Mouse (Mus musculus) kidney, adult 8-10 months (tissue): ENCODE results near the gene Rap1gap2.

Source experiments
- DNase-seq, 2 experiments: peaks; one replicate each; pipeline ENCODE4 v3.0.0; 2022

Rap1gap2 gene

DNA sequence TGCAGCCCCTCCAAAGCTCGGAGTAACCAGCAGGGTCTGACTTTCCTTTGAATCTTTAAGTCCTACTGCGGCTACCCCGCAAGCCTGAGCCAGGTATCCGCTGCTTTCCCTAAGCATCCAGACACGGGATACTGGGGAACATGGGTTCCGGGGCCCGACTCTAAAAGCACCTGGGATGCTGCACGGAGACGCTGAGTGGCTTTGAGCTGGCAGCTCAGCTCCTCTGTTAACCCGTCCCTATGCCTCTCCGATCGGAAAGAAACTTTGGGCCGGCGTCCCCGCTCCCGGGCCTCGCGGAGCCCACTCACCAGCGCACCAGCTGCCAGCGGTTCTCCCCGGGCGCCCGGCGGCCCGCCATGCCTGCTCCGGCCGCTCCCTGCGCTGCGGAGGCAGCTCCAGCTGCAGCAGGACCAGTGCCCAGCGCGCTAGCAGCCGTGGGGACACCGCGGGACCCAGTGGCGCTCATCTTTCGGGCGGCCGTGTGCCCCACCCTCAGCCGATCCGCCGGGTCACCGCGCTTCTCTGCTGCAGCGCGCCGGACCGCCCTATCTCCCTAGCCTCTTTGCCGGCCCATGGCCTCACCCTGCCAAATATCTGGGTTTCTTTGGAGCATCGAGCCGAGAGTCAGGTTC is at the start of gene Rap1gap2:
Rap1gap2 (minus strand) TSS at position 371 of the 632 bp plus-strand sequence.
- DNase-seq = no peak

DNA sequence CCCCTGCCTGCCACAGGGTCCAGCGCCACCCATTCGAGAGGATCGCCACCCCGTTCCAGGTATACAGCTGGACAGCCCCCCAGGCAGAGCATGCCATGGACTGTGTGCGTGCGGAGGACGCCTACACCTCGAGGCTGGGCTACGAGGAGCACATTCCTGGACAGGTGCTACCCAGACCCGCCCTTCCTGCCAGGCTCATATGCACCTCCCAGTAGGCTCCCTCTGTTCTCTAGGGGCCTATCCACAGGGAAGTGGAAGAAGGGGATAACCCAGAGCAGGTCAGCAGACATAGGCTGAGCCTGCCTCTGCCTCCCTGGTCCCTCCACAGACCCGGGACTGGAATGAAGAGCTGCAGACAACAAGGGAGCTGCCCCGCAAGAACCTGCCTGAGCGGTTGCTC is 49.6 kb upstream of the Rap1gap2 start:
- DNase-seq = no peak

DNA sequence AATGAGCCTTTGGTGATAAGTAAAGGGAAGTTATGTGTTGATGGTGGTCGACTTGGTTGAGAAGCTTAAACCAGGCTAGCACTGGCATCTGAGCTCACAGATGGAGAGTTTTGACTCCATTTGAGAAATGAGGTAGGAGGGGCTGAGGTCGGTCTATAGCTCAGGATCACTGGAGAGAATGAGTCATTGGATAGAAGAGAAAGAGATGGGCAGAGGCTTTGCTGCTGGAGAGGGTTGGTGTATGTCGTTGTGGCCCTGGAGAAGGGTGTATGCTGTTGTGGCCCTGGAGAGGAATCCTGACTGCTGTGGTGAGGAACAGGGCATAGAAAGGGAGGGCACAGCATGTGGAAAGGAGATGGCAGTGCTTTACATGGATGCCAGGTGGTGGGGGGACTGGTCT is 45.2 kb upstream of the Rap1gap2 start:
- DNase-seq = no peak

DNA sequence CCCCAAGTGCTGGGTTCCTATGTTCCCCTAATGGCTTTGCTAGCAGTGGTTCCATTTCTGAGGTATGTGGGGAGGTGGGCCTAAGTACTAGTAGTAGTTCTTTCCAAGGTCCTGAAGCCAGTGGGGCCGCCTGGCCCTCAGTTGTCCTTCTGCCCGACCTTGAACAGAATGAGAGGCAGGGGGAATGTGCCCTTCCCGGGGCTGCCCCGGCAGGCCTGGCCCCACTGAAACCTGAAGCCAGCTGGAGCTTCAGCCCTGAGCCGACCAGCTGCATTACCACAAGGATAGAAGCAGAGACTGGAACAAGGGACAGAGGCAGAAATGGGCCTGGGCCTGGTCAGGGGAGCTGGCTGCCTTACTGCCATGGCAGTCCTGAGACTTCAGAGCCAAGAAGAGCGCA is 42.7 kb upstream of the Rap1gap2 start:
- DNase-seq = peak in 1 of 2 experiments; percentile 35

DNA sequence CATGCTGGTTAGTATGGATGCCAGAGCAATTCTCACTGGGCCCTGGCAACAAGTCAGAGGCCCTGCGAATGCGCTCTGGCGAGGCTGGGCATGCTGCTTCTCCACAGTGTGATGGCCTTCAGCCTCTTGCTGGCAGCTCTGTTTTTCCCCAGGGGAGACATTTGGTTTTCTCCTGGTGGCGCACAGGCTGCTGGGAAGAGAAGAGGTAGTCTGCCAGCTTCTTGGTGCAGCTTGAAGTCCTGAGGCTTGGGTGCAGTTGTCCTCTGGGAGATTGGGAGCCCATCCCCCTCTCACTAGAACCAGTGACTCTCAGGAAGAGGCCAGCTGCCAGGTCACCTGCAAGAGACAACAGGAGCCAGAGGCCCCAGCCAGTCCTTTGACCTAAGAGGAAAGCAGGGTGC is 42.1 kb upstream of the Rap1gap2 start:
- DNase-seq = peak; percentile 72 to 78

DNA sequence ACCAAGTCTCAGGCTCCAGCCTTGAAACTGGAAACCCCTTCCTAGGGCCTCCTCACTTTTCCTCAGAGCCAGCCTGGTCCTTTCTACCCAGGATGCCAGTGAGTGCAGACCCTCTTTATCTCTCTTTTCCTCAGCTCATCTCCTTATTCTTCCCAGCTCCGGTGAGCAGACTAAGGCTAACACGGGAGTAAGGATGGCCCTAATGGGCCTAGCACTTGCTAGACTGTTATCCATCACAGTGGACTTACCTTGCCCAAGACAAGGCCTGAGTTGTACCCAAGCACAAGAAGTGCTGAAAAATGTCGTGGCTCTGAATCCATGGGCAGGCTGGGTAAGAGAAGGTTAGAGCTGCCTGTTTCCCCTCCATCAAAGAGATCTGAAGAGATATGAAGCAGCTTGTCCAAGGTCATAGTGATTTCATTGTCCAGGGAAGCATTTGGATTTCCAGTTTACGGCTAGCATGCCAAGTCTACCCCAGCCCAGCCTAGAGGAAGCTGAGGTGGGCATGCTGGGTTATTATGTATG is 39.9 kb upstream of the Rap1gap2 start:
- no peak for DNase-seq

DNA sequence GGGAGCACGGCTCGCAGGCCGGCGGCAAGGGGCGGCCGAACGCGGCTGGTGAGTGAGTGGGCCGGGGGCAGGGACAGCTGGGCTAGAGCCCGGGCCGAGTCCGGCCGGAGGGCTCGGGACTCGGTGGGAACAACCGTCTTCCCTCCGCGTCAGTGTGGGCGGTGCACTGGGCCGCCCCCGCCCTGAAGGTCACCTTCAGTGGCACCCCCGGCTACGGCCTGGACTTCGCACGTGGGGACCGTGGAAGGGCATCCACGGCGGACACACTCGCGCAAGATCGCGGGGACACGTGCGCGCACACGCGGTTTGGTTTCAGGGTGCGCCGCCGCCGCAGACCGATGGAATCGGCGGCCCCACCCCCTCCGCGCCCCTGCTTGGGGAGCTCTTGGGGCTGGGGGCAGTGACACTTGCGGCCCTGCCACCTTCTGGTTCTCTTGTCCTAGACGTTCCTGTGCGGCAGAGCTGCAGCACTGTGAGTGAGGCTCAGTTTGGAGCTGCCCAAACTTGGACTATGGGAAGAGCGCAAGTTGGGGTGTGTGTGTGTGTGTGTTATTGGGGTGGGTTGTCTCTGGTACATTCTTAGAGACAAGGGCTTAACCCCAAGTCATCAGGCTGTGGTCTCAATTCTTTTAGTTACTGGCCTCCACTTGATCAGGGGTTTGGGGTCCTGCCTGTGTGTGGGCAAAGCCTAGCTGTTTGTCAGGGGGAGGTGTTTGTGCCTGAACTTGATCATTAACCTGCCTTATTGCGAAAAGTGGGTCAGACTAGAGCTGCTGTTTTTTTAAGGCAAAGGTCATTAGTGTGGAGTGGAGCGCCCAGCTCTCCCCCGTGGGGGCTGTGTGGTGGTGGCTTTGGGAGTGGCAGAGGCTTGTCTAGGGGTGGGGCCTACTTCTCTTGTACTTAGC is 39.2 kb upstream of the Rap1gap2 start:
- peak; percentile 86 to 92 for DNase-seq

DNA sequence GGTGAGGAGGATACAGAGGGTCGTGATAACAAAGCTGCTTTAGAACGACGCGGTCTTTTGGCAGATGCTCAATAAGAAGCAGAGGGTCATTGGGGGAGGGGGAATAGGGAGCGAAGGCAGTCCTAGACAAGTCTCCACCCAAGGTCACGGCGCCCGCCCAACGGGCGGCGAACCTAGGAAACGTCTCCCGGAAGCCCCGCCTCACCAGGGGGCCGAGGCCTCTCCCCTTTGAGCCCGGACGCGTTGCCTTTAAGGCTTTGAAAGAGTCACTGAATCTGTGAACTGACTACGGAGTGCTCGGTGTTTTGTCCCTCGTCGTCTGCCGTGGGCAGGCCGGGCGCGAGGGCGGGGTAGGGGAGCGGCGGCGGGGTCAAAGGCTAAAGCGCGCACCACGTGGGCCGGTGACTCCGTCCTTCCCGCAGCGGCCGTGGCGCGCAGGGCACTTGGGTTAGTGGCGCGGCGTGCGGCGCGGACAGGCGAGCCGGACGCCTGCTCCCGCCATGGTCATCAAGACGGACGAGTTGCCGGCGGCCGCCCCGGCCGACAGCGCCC is 38.5 kb upstream of the Rap1gap2 start, which contains the start of gene Cluh:
Cluh (plus strand) TSS at position 401 of the 552 bp plus-strand sequence.
- peak; percentile 99 for DNase-seq

DNA sequence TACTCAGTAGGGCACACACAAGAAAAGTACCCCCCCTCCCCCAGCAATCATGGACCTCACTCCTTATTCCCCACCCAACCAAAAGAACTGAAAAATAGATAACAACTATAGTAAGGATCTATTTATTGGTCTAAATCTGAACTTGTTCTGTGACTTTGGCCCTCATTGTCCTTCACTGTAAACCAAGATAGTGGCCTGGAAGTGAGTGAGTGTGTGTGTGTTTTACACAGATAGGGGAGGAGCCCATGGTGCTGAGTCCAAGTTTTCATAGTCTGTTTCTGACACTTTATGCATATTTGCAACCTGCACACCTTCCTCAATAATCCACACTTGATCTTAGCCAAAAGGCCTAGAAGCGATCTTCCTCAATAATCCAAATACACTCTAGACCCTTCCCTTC is 38.0 kb upstream of the Rap1gap2 start:
- DNase-seq = no peak

DNA sequence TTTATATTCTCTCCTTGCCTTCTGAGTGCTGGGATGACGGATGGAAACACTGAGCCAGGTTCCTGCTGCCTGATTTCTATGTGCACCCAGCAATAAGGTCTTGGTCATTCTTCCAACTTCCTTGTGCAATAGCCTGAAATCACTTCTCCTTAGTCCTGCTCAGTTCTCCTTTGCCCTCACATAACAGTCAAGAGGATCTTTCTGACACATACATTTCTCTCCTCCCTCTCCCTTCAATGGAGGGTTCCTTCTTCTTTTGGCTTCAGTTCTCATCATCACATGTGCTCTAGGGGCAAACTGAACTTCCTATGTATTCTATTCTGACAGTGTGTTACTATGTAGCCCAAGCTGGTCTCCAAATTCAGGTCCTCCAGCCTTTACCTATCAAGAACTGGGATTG is 37.3 kb upstream of the Rap1gap2 start:
- DNase-seq = no peak

DNA sequence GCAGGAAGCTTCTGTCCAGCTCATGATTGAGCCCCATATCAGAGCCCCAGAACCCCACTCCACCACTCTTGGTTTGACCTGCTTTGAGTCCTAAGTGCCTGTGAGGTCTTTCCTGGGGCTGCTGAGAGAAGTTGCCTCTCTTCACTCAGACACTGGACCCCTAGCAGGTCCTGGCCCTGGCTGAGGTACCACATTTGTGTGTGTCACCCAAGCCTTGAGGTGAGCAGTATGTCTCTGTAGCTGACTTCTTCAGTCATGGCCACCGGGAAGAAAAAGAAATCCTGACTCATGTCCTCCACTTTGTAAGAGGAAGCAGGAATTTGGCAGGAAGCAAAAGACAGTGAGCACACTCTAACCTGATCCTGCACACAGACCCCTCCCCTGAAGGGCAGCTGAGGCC is 28.9 kb upstream of the Rap1gap2 start:
- DNase-seq = no peak

DNA sequence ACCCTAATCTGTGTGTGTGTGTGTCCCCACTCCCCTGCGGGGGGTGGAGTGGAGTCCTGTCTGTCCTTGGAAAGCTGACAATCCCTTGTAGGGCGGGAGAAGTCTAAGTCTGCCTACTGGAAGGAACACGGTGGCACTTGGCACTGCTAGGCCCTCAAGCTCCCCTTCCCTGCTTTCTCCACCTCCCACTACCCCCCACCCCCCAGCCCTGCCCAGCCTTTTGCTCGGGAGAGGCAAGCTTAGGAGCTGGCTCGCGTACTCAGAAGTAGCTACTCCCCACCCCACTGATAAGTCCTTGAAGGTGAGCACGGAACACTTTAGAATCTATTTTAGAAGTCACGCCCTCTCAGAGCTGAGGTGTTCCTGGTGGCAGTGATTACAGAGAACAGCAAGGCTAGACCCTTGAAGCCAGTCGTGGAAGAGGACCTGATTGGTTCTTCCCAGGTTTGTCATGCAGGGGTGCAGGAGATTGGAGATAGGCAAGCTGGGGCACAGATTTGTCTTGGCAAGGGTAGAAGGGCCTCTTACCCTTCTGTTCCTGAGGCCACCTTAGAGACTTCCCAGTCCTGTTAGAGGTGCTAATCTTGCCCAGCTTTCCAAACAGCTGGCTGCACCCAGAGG is 28.2 kb upstream of the Rap1gap2 start:
- no peak for DNase-seq

DNA sequence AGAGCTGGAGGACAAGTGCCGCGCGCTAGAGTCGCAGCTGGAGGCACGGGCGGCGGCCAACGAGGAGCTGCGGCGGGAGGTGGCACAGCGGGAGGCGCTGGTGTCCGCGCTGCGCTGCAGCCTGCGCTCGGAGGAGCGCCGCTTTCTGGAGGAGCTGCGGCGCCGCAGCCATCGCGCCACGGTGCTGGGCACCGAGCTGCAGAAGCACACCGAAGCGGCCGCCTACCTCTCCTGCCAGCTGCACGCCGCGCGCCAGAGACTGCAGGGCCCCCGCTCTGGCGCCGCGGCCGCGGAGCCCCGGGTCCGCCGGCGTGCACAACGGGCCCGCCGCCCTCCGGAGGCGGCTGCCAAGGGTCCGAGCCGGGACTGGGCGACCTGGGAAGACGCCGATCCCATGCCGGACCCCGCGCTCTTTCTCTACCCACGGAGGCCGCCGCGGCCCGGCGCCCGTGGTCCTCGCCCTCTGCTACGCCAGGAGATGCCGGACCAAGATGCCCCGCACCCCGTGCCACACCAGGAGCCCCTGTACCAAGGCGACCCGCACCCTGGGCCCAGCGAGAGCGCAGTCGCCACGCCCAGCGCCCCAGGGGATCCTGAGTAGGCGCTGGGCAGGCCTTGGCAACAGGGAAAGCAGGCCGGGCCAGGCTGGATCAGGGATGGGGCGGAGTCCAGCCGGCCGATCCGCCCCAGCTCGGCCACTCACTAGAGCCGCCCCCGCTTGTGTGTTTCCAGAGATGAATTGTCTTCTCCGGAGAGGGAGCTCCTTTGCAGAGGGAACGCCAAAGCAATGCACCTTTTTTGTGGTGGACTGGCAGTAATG is 27.5 kb upstream of the Rap1gap2 start:
- DNase-seq = peak; percentile 84 to 85

DNA sequence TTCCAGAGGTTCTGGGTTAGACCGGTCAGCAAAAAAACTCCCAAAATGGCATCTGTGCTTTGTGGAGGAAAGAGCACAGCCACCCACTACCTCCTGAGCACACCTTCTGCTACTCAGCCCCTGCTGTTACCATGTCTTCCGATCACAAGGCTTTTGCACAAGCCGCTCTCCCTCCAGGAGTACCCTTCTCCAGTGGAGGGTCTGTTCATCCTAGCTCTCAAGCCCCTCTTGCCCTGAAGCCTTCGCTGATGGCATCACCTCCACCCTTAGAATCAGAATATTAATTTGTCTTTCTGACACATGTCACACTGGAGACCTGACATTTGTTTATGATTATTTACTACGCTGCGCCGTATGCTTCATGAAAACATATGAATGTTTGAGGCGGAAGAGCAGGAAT is 26.8 kb upstream of the Rap1gap2 start:
- no peak for DNase-seq

DNA sequence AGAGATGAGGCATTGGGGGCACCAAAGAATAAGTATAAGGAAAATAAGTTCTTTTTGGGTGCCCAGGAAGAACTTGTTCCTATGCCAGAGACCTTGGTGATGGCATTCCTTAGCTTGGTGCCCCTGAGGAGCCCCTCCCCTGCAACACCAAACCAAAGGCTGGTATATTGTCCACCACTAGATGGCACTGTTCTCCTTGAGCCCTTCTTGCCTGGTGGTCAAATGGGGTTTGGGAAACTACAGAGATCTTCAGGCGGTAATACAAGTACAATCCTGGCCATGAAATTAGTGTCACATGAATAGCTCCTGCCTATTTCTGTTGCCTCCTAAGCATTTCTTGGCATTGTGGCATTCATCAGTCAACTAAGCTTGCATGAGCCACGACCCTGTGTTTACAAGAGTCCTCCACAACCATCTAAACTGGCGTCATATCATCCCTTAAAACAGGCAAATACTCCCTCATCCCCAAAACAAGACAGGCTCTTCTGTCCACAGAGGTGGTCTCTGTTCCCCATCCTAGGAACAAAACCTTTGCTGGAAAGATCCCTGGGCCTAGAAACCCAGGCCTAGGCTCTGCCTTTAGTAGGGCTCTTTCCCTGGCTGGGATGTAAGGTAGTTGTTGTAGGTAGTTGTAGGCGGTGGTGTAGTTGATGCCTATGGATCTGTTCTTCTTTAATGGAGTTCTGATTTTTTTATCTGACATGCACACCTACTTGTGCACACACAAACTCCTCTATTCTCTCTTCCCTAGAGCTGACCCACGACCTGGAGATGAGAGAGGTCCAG is 24.0 kb upstream of the Rap1gap2 start:
- peak; percentile 51 to 68 for DNase-seq

DNA sequence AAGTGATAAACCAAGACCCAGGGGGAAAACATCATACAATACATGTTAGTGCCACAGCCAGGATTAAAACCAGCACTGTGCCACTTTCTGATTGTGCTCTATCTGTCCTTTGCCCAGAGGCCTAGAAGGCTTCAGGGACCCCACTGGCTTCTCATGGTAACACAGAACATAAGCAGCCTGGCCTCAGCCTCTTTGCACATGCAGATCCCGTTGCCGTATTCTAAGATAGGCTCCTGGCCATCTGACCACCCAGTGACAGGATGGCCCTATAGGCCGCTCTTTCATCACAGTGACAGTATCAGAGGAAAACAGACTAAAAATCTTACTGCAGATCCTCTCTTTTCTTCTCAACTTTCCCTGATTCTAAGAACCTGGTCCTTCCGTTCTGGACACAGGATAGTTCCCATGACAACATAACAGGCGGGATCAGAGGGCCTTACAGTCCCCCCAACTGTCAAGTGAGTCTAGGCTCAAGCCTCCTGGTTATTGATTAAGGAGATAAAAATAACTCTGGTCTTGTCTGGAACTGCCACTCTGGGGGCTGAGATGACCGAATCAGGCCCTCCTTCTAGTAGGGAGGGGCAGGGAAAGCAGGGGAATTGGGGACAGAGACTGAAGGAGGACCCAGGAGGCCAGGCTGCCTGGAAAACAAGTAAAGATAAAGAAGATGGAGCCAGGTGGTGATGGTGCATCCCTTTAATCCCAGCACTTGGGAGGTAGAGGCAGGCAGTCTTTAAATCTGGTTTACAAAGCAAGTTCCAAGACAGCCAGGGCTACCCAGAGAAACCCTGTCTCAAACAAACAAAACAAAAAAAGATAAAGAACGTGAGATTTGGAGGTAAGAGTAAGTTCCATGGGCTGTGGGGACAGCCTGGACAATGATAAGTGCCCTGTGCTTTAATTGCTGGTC is 21.4 kb upstream of the Rap1gap2 start:
- DNase-seq = no peak

DNA sequence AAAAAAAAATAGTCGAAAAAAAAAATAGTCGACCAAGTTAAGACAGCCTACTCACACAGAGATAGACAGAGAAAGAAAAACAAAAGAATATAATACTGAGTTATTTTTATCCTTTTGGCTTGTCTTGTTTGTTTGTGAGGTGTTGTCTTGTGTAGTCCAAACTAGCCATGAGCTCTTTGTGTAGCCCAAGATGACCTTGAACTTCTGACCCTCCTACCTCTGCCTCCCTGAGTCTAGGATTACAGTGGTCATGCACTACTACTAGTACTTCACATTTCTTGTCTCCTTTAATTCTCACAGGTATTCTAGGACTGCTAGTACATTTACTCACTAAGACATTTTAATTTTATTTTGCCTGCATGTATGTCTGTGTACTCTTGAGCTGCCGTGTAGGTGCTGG is 16.8 kb upstream of the Rap1gap2 start:
- no peak for DNase-seq

DNA sequence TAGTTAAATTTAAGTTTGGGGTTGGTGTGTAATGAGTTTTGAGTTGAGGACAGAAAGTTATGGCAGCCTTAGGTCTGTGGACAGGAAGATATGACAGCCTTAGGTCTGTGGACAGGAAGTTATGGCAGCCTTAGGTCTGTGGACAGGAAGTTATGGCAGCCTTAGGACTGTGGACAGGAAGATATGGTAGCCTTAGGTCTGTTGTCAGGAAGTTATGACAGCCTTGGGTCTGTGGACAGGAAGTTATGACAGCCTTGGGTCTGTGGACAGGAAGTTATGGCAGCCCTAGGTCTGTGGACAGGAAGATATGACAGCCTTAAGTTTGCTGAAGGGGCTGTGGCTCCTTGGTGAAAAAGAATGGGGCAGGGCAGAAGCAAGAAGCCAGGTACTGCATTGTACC is 14.6 kb upstream of the Rap1gap2 start:
- DNase-seq = no peak

DNA sequence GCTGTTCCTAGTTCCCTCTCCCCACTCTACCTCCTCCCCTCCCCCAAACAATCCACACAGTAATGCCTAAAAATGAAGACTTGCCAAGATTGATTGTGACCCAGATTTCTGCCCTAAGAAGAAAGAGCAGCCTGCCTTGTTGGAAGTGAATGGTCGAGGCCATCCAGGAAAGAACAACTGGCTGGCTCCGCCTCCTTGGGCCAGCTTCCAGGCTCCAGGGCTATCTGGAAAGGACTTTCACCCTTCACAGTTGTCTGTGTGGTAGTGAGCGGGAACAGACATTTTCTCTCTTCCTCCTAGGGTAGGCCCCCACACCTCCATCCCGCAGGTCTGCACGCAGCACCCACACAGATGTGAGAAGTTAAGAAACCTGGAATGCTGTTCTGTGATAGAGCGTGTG is 13.0 kb upstream of the Rap1gap2 start:
- peak; percentile 69 to 87 for DNase-seq

DNA sequence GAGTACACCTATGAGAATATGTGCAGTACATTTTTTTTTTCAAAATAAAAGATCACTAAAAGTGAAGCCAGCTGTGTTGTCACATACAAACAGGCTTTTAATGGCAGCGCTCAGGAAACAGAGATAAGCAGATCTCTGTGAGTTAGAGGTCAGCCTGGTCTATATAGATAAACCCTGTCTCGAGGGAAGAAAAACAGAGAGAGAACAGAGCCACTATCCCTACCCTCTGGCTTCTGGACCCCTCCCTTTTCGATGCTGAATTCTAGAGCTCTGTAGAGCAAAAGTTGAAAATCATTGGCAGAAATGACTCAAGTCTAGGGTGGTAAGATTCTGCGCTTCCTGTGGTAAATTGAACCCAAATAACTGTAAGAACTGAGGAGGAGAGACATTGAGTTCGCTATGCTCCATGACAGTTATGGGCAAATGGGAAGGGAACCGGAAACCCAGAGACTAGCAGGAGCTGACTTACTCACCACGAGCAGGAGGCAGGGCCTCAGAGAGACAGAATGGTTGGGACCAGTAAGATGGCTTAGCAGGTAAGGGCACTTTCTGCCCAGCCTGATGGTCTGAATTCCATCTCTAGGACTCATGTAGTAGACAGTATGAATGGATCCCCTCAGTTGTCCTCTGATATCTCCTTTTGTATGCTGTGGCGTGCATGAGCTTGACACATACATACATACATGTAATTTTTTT is 11.4 kb upstream of the Rap1gap2 start:
- DNase-seq = no peak
